9 mouse cellular contexts compared by ENCODE assay signal in genomic region chr17:65916135-65916668, GRCm38 (mm10). TPM values are rescaled to one million over a fixed set of nuclear protein-coding genes. Genes with fewer than 3 reads are reported as not detected.
DNase-seq lines count a peak whose midpoint lies in the region; ATAC-seq and TF ChIP-seq lines count a peak whose summit lies in the region.
"Had no signal": no experiment of that assay in that cellular context is flagged by ENCODE, and none has a peak within 500 bp of the region (broad histone marks: within the 10 kb centered on the region; RNA-seq: fewer than 3 reads in every experiment).

No protein-coding gene starts in this region.

- no peak for TF ChIP-seq CTCF in brain, embryonic 14.5 days (IDR thresholded peaks at IDR 0.05; ENCODE audit: borderline replicate concordance, extremely low read depth, insufficient read depth, insufficient read length)

- no peak overlapping the region for H3K9ac ChIP-seq in forebrain, embryonic 11.5 days (ENCODE audit: low read length)
- peak overlapping the region; percentile 54; the same call in 1 of the 2 replicates for H3K9ac ChIP-seq in heart, embryonic 13.5 days
- 0 out of 2 replicates have a peak overlapping the region, but pooled peaks have one; percentile 23 for H3K9ac ChIP-seq in kidney, embryonic 16.5 days (replicated peaks; ENCODE audit: low read length)
- no peak overlapping the region for H3K9ac ChIP-seq in liver, embryonic 11.5 days (ENCODE audit: low read depth, low read length)

- no peaks in the 10 kb centered on the region for H3K36me3 ChIP-seq in forebrain, embryonic 11.5 days (ENCODE audit: control insufficient read depth, insufficient read depth, low read length)
- H3K36me3 ChIP-seq in heart, embryonic 13.5 days: peaks cover 10% of the 10 kb centered on the region
- no peaks in the 10 kb centered on the region for H3K36me3 ChIP-seq in kidney, embryonic 16.5 days (ENCODE audit: insufficient read depth, low read length)
- H3K36me3 ChIP-seq in liver, embryonic 11.5 days (ENCODE audit: control insufficient read depth, insufficient read depth, low read length): no peaks in the 10 kb centered on the region

- peaks cover 5% of the 10 kb centered on the region; the same call in 1 of the 2 replicates for H3K4me1 ChIP-seq in forebrain, embryonic 11.5 days (replicated peaks; ENCODE audit: control insufficient read depth, insufficient read depth, low read length)
- H3K4me1 ChIP-seq in heart, embryonic 13.5 days: peaks cover 9% of the 10 kb centered on the region
- peaks cover 13% of the 10 kb centered on the region for H3K4me1 ChIP-seq in kidney, embryonic 16.5 days (ENCODE audit: insufficient read depth, low read length)
- peaks cover 8% of the 10 kb centered on the region; the same call in 1 of the 2 replicates for H3K4me1 ChIP-seq in liver, embryonic 11.5 days (replicated peaks; ENCODE audit: control insufficient read depth, insufficient read depth, low read length)

- peak overlapping the region; percentile 80 for H3K27ac ChIP-seq in forebrain, embryonic 11.5 days (ENCODE audit: low read depth, low read length)
- H3K27ac ChIP-seq in heart, embryonic 13.5 days (replicated peaks): peak overlapping the region; percentile 95
- H3K27ac ChIP-seq in kidney, embryonic 16.5 days (ENCODE audit: low read length): peak overlapping the region; percentile 96
- no peak overlapping the region for H3K27ac ChIP-seq in liver, embryonic 11.5 days (ENCODE audit: low read depth, low read length)

- H3K4me2 ChIP-seq in forebrain, embryonic 11.5 days (ENCODE audit: low read depth, low read length, severe bottlenecking): no peak overlapping the region
- H3K4me2 ChIP-seq in heart, embryonic 13.5 days: peak overlapping the region; percentile 53
- peak overlapping the region; percentile 34 for H3K4me2 ChIP-seq in kidney, embryonic 16.5 days (replicated peaks; ENCODE audit: low read depth, low read length)
- H3K4me2 ChIP-seq in liver, embryonic 11.5 days: no peak overlapping the region

- no peak overlapping the region for H3K4me3 ChIP-seq in forebrain, embryonic 11.5 days (ENCODE audit: low read depth, low read length)
- no peak overlapping the region for H3K4me3 ChIP-seq in heart, embryonic 13.5 days
- H3K4me3 ChIP-seq in kidney, embryonic 16.5 days (ENCODE audit: low read length): no peak overlapping the region
- no peak overlapping the region for H3K4me3 ChIP-seq in liver, embryonic 11.5 days (ENCODE audit: low read depth, low read length)
- H3K4me3 ChIP-seq: erythroblast, embryonic 14.5 days had no signal

- WGBS in forebrain, embryonic 11.5 days: 19% methylated on average over 8 of the region's 8 CpGs
- 30% methylated on average over 8 of the region's 8 CpGs for WGBS in heart, embryonic 13.5 days
- WGBS in kidney, embryonic 16.5 days: 32% methylated on average over 8 of the region's 8 CpGs
- WGBS in liver, embryonic 11.5 days: 80% methylated on average over 8 of the region's 8 CpGs

- peak; percentile 92 for ATAC-seq in forebrain, embryonic 11.5 days (replicated peaks; ENCODE audit: low FRiP score)
- ATAC-seq in heart, embryonic 13.5 days (ENCODE audit: extremely low read depth, insufficient number of reproducible peaks, low FRiP score, low TSS enrichment): peak; percentile 59
- ATAC-seq in kidney, embryonic 16.5 days (ENCODE audit: low FRiP score, low TSS enrichment): peak; percentile 92
- no peak for ATAC-seq in liver, embryonic 11.5 days (replicated peaks; ENCODE audit: low FRiP score)

- no peaks in the 10 kb centered on the region for H3K9me3 ChIP-seq in forebrain, embryonic 11.5 days (ENCODE audit: control insufficient read depth, low read length)
- no peaks in the 10 kb centered on the region for H3K9me3 ChIP-seq in heart, embryonic 13.5 days
- no peaks in the 10 kb centered on the region for H3K9me3 ChIP-seq in kidney, embryonic 16.5 days (ENCODE audit: low read length)
- no peaks in the 10 kb centered on the region for H3K9me3 ChIP-seq in liver, embryonic 11.5 days (ENCODE audit: control insufficient read depth, low read length)

- no peaks in the 10 kb centered on the region for H3K27me3 ChIP-seq in forebrain, embryonic 11.5 days (ENCODE audit: control insufficient read depth, insufficient read depth, low read length)
- H3K27me3 ChIP-seq in heart, embryonic 13.5 days (replicated peaks): no peaks in the 10 kb centered on the region
- no peaks in the 10 kb centered on the region for H3K27me3 ChIP-seq in kidney, embryonic 16.5 days (ENCODE audit: insufficient read depth, low read length)
- H3K27me3 ChIP-seq in liver, embryonic 11.5 days (replicated peaks; ENCODE audit: control insufficient read depth, insufficient read depth, low read length): no peaks in the 10 kb centered on the region

- DNase-seq in brain, embryonic 14.5 days (ENCODE audit: low read depth): peak; percentile 95
- peak; percentile 77 for DNase-seq in forebrain, embryonic 11.5 days (ENCODE audit: low spot score)
- DNase-seq in lung, adult 18-20 months: peak; percentile 83 to 88
- peak; percentile 93 for DNase-seq in ovary, postnatal 14 days (ENCODE audit: low spot score)
- no peak for DNase-seq in liver, embryonic 11.5 days (ENCODE audit: low spot score)
- no peak for DNase-seq in embryo, embryonic 11 days

- no peak for TF ChIP-seq POLR2A in brain, embryonic 14.5 days (IDR thresholded peaks at IDR 0.05; ENCODE audit: borderline replicate concordance, extremely low read depth, insufficient read depth, insufficient read length, poor library complexity, severe bottlenecking)

RNA-seq across cellular contexts. Expression of gene Ralbp1, which starts 30.6 kb away (rescaled TPM):
- polyA plus RNA-seq in brain, embryonic 14.5 days (2012; rRNA removed): 28.4 and 32.5 TPM in 2 replicates
- 35.4 and 45.2 TPM in 2 replicates for polyA plus RNA-seq in forebrain, embryonic 11.5 days (2014; fragmentation: Nextera tagmentation; extraction: Ambion mirVana)
- 43.9 and 46.6 TPM in 2 replicates for polyA plus RNA-seq in heart, embryonic 13.5 days (2015; fragmentation: Nextera tagmentation; extraction: Ambion mirVana)
- polyA plus RNA-seq in kidney, embryonic 16.5 days (2015; fragmentation: Nextera tagmentation; extraction: Ambion mirVana): 68.7 and 71.0 TPM in 2 replicates
- 48.7 and 55.2 TPM in 2 replicates for polyA plus RNA-seq in liver, embryonic 11.5 days (2014; fragmentation: Nextera tagmentation; extraction: Ambion mirVana)

RNA-seq across cellular contexts. Expression of gene Twsg1, which starts 34.8 kb away (rescaled TPM):
- polyA plus RNA-seq in brain, embryonic 14.5 days (2012; rRNA removed): 49.1 and 53.5 TPM in 2 replicates
- polyA plus RNA-seq in forebrain, embryonic 11.5 days (2014; fragmentation: Nextera tagmentation; extraction: Ambion mirVana): 107 and 115 TPM in 2 replicates
- 87.4 and 94.7 TPM in 2 replicates for polyA plus RNA-seq in heart, embryonic 13.5 days (2015; fragmentation: Nextera tagmentation; extraction: Ambion mirVana)
- polyA plus RNA-seq in kidney, embryonic 16.5 days (2015; fragmentation: Nextera tagmentation; extraction: Ambion mirVana): 131 and 136 TPM in 2 replicates
- 47.3 and 48.4 TPM in 2 replicates for polyA plus RNA-seq in liver, embryonic 11.5 days (2014; fragmentation: Nextera tagmentation; extraction: Ambion mirVana)

Comparison
In these comparisons a context has a peak if more than half of its experiments do, and no peak if none do; other contexts are left out.
1. DNase-seq: peak in brain, embryonic 14.5 days (single experiment), forebrain, embryonic 11.5 days (single experiment), lung, adult 18-20 months (2 of 2) and ovary, postnatal 14 days (single experiment); none in liver, embryonic 11.5 days (single experiment) and embryo, embryonic 11 days (single experiment).
2. H3K4me2 ChIP-seq: peak in heart, embryonic 13.5 days (single experiment) and kidney, embryonic 16.5 days (single experiment); none in forebrain, embryonic 11.5 days (single experiment) and liver, embryonic 11.5 days (single experiment).
3. H3K9ac ChIP-seq: peak in heart, embryonic 13.5 days (single experiment) and kidney, embryonic 16.5 days (single experiment); none in forebrain, embryonic 11.5 days (single experiment) and liver, embryonic 11.5 days (single experiment).